Mouse (Mus musculus) lung, embryonic 14.5 days (tissue): ENCODE data around the gene Rbfox2. TPM values are rescaled to one million over a fixed set of nuclear protein-coding genes. Genes with fewer than 3 reads are reported as not detected.

ENCODE experiments used
- ATAC-seq: fragments of 200-750 bp; cut with Nextera tagmentation; 2 replicates; pipeline ENCODE4 v1.8.0; 2017; ENCODE audit warnings: mild to moderate bottlenecking, moderate TSS enrichment, moderate library complexity; ENCODE audit not compliant: insufficient read depth
- DNase-seq: peaks from one replicate; pipeline ENCODE4 v3.0.0-alpha.2; 2015
- H3K27ac ChIP-seq: fragments of 300-500 bp; sonication (generic); 2 replicates; pipeline ENCODE4 v1.5.1; 2014; ENCODE audit warnings: low read depth, mild to moderate bottlenecking, moderate library complexity
- H3K27me3 ChIP-seq: fragments of 300-500 bp; sonication (generic); 2 replicates; pipeline ENCODE4 v1.6.1; 2014; ENCODE audit warnings: low read length, control low read depth; ENCODE audit not compliant: insufficient read depth
- H3K36me3 ChIP-seq: fragments of 300-500 bp; sonication (generic); 2 replicates; pipeline ENCODE4 v1.6.1; 2014; ENCODE audit warnings: control low read depth; ENCODE audit not compliant: insufficient read depth
- H3K4me1 ChIP-seq: fragments of 300-500 bp; sonication (generic); 2 replicates; pipeline ENCODE4 v1.6.1; 2014; ENCODE audit warnings: antibody characterized with exemption, control low read depth; ENCODE audit not compliant: insufficient read depth
- H3K4me2 ChIP-seq: fragments of 300-500 bp; sonication (generic); 2 replicates; pipeline ENCODE4 v1.6.1; 2014; ENCODE audit warnings: mild to moderate bottlenecking
- H3K4me3 ChIP-seq: fragments of 300-500 bp; sonication (generic); 2 replicates; pipeline ENCODE4 v1.5.1; 2014; ENCODE audit warnings: low read depth, low read length
- H3K9ac ChIP-seq: fragments of 300-500 bp; sonication (generic); 2 replicates; pipeline ENCODE4 v1.6.1; 2014
- H3K9me3 ChIP-seq: fragments of 300-500 bp; sonication (generic); 2 replicates; pipeline ENCODE4 v1.6.1; 2016; ENCODE audit warnings: low read depth, low read length, control low read depth
- CTCF ChIP-seq: IDR thresholded peaks from 2 replicates; pipeline ENCODE4 v1.5.1; 2016; ENCODE audit warnings: antibody characterized with exemption, low read depth
- WGBS: fragments of 180-500 bp; shearing (Covaris S2); extraction: QIAGEN DNeasy Blood & Tissue Kit; methylation state at CpG from one replicate; pipeline ENCODE4 v1.1.7; 2014; 5-methylcytosine and 5-hydroxymethylcytosine counted together
- polyA plus RNA-seq: library from polyadenylated mRNA; unstranded; fragments of >200 nt; fragmentation: Nextera tagmentation; extraction: Ambion mirVana; gene quantifications from 2 replicates; pipeline ENCODE4 v1.2.1, GENCODE M21; 2014

Gene Rbfox2
- polyA plus RNA-seq, 1 experiment from 2014 or later, result 55.8 TPM

GRCm38 (mm10) chr15:77053021-77053420 lies 253.8 kb downstream of the Rbfox2 start:
- TF ChIP-seq CTCF, result no peak
- H3K4me1 ChIP-seq, result peaks cover 15% of the 10 kb centered on the region; the same call in 1 of the 2 replicates
- DNase-seq (no peak), ATAC-seq (no peak)
- no peaks in the 10 kb centered on the region for H3K9me3 ChIP-seq
- no peak overlapping the region for H3K9ac ChIP-seq
- 71% methylated on average over 1 of the region's 1 CpGs for WGBS
- H3K36me3 ChIP-seq, result no peaks in the 10 kb centered on the region
- H3K27ac ChIP-seq, result no peak overlapping the region
- H3K4me2 ChIP-seq, result no peak overlapping the region
- H3K27me3 ChIP-seq, result no peaks in the 10 kb centered on the region
- H3K4me3 ChIP-seq, result no peak overlapping the region

GRCm38 (mm10) chr15:77052176-77052575 lies 254.6 kb downstream of the Rbfox2 start:
- TF ChIP-seq CTCF, result no peak
- Histone ChIP-seq H3K4me2 (no peak overlapping the region), H3K27me3 (no peaks in the 10 kb centered on the region), H3K27ac (no peak overlapping the region), H3K36me3 (no peaks in the 10 kb centered on the region), H3K9me3 (no peaks in the 10 kb centered on the region), H3K4me3 (no peak overlapping the region), H3K9ac (no peak overlapping the region), H3K4me1 (peaks cover 15% of the 10 kb centered on the region; the same call in 1 of the 2 replicates)
- ATAC-seq (no peak), DNase-seq (no peak)
- WGBS, result 43% methylated on average over 1 of the region's 1 CpGs

DNA sequence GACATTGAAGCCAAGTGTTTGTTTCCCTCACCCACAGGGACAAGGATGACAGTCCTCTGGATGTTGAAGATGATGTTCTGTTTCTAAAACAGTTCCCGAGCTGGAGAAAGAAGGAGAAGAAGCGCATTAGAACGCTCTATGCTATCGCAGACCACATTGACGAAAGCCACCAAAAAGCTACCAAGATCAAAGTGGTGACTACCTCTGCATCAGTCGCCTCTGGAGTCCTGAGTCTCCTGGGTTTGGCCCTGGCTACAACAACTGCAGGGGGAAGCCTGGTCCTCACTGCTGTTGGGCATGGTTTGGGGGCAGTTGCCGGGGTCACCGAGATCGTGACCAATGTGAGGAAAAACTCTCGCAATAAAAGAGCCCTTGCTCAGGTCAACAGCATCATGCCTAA lies 256.2 kb downstream of the Rbfox2 start, which contains the start of gene Mb:
Gene Mb, minus strand, starts transcription at position 101 of the 400 bp plus-strand sequence.
- H3K4me3 ChIP-seq, result no peak within 1 kb of the TSS
- no peaks in the 10 kb centered on the region for H3K9me3 ChIP-seq
- peaks cover 6% of the 10 kb centered on the region; the same call in 1 of the 2 replicates for H3K4me1 ChIP-seq
- 88% methylated on average over 10 of the region's 10 CpGs for WGBS
- ATAC-seq (no peak), DNase-seq (no peak)
- no peak within 1 kb of the TSS for H3K4me2 ChIP-seq
- TF ChIP-seq CTCF, result no peak
- no peaks in the 10 kb centered on the region for H3K36me3 ChIP-seq
- no peak within 1 kb of the TSS for H3K9ac ChIP-seq
- H3K27ac ChIP-seq, result no peak within 1 kb of the TSS
- no peaks in the 10 kb centered on the region for H3K27me3 ChIP-seq

- Histone ChIP-seq H3K4me3 (no peak overlapping the region), H3K36me3 (no peaks in the 10 kb centered on the region), H3K27me3 (no peaks in the 10 kb centered on the region), H3K27ac (no peak overlapping the region), H3K9me3 (no peaks in the 10 kb centered on the region), H3K4me1 (no peaks in the 10 kb centered on the region), H3K9ac (no peak overlapping the region), H3K4me2 (no peak overlapping the region)
- no peak for ATAC-seq
- no peak for DNase-seq
- TF ChIP-seq CTCF, result no peak
- WGBS, result 49% methylated on average over 10 of the region's 10 CpGs
These were observed 261.2 kb downstream of the Rbfox2 start for GRCm38 (mm10) chr15:77045609-77046008.

GRCm38 (mm10) chr15:77044597-77045320 lies 262.0 kb downstream of the Rbfox2 start, which contains the start of gene Apol6:
Gene Apol6 (plus strand): TSS chr15:77044729.
- Histone ChIP-seq H3K27ac (no peak within 1 kb of the TSS), H3K9ac (no peak within 1 kb of the TSS)
- TF ChIP-seq CTCF, result no peak

GRCm38 (mm10) chr15:77040784-77041183 lies 266.0 kb downstream of the Rbfox2 start:
- no peaks in the 10 kb centered on the region for H3K36me3 ChIP-seq
- peaks cover 12% of the 10 kb centered on the region for H3K4me1 ChIP-seq
- no peak for ATAC-seq
- no peaks in the 10 kb centered on the region for H3K9me3 ChIP-seq
- H3K4me2 ChIP-seq, result no peak overlapping the region
- H3K4me3 ChIP-seq, result no peak overlapping the region
- DNase-seq, result no peak
- no peak overlapping the region for H3K9ac ChIP-seq
- no peak for TF ChIP-seq CTCF
- H3K27me3 ChIP-seq, result no peaks in the 10 kb centered on the region
- H3K27ac ChIP-seq, result no peak overlapping the region
- WGBS, result 56% methylated on average over 3 of the region's 3 CpGs

More at GRCm38 (mm10) chr15:77044597-77045320, 262.0 kb downstream of the Rbfox2 start, which contains the start of gene Apol6:
- no peak within 1 kb of the TSS for H3K4me2 ChIP-seq
- H3K9me3 ChIP-seq, result no peaks in the 10 kb centered on the region
- no peak for ATAC-seq
- no peaks in the 10 kb centered on the region for H3K4me1 ChIP-seq
- WGBS, result 78% methylated on average over 12 of the region's 12 CpGs
- no peaks in the 10 kb centered on the region for H3K27me3 ChIP-seq
- H3K36me3 ChIP-seq, result no peaks in the 10 kb centered on the region
- H3K4me3 ChIP-seq, result no peak within 1 kb of the TSS
- no peak for DNase-seq

GRCm38 (mm10) chr15:77039211-77039700 lies 267.5 kb downstream of the Rbfox2 start:
- Histone ChIP-seq H3K27me3 (no peaks in the 10 kb centered on the region), H3K4me2 (no peak overlapping the region), H3K4me1 (peaks cover 16% of the 10 kb centered on the region), H3K27ac (no peak overlapping the region), H3K36me3 (no peaks in the 10 kb centered on the region), H3K9ac (no peak overlapping the region), H3K4me3 (no peak overlapping the region), H3K9me3 (no peaks in the 10 kb centered on the region)
- no peak for TF ChIP-seq CTCF
- no peak for ATAC-seq
- WGBS, result 65% methylated on average over 8 of the region's 9 CpGs
- DNase-seq, result no peak
